ENCODE assay signal across 15 mouse cellular contexts in the genomic region with DNA sequence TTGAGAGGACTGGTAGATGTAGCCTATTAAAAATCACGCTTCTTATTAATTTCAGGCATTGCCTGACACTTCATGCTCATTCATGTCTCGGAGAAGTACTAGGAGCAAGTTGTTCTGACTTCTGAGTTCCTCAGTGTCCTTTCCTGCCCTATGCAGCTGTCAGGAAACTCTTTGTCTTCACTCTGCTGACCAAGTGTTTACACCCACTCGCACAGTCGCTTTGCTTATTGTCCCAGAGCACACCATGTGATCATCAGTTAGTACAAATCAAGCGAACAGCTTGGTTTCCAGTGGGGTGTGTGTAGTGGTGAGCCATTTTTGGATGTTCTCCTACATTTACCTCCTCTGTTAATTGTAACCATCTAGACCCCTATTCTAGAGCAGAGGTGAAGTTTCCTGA. TPM values are rescaled to one million over a fixed set of nuclear protein-coding genes. Genes with fewer than 3 reads are reported as not detected.
DNase-seq lines count a peak whose midpoint lies in the region; ATAC-seq and TF ChIP-seq lines count a peak whose summit lies in the region.
"Had no signal": no experiment of that assay in that cellular context is flagged by ENCODE, and none has a peak within 500 bp of the region (broad histone marks: within the 10 kb centered on the region; RNA-seq: fewer than 3 reads in every experiment).

No protein-coding gene starts in this region.

- ATAC-seq in heart, embryonic 12.5 days (ENCODE audit: insufficient number of reproducible peaks, low FRiP score), result no peak
- ATAC-seq in lung, embryonic 16.5 days (ENCODE audit: low read depth), result peak; percentile 59
- ATAC-seq in inflammation-experienced regulatory T-cells, adult 6 months, result peak; percentile 16

- no peaks in the 10 kb centered on the region for H3K27me3 ChIP-seq in heart, embryonic 12.5 days (replicated peaks)
- H3K27me3 ChIP-seq in lung, embryonic 16.5 days (ENCODE audit: control insufficient read depth, insufficient read depth, low read depth, low read length), result no peaks in the 10 kb centered on the region
- no peaks in the 10 kb centered on the region for H3K27me3 ChIP-seq in myocyte (ENCODE audit: control insufficient read depth, insufficient read depth, insufficient read length)
- H3K27me3 ChIP-seq: CH12.LX; hindbrain, embryonic 13.5 days; limb, embryonic 15.5 days had no signal

- TF ChIP-seq CTCF in lung, adult 2 months (IDR thresholded peaks at IDR 0.05; ENCODE audit: insufficient read depth, low read length), result no peak

- H3K4me1 ChIP-seq in heart, embryonic 12.5 days (replicated peaks), result peaks cover 21% of the 10 kb centered on the region
- peaks cover 8% of the 10 kb centered on the region; the same call in 1 of the 2 replicates for H3K4me1 ChIP-seq in lung, embryonic 16.5 days (replicated peaks; ENCODE audit: control insufficient read depth, insufficient read depth, low read length)
- peaks cover 7% of the 10 kb centered on the region for H3K4me1 ChIP-seq in lung, adult 2 months (ENCODE audit: control insufficient read depth, insufficient read depth, low read length)
- H3K4me1 ChIP-seq: hindbrain, embryonic 13.5 days had no signal

- peaks cover 4% of the 10 kb centered on the region; the same call in 1 of the 2 replicates for H3K36me3 ChIP-seq in heart, embryonic 12.5 days
- peaks cover 4% of the 10 kb centered on the region for H3K36me3 ChIP-seq in lung, embryonic 16.5 days (ENCODE audit: control insufficient read depth, insufficient read depth, low read length)
- peaks cover 21% of the 10 kb centered on the region for H3K36me3 ChIP-seq in myocyte (ENCODE audit: control insufficient read depth, insufficient read depth)
- H3K36me3 ChIP-seq: hindbrain, embryonic 13.5 days had no signal

- no peak for TF ChIP-seq POLR2A in lung, adult 2 months (IDR thresholded peaks at IDR 0.05; ENCODE audit: borderline replicate concordance, extremely low read depth, low read depth, low read length)
- TF ChIP-seq POLR2A in myocyte (IDR thresholded peaks at IDR 0.05; ENCODE audit: insufficient read length, low read depth), result no peak

- DNase-seq in heart, adult 9 months (ENCODE audit: low spot score in 2 of 2), result peak; percentile 43 to 70
- DNase-seq in lung, adult 2 months, result no peak
- no peak for DNase-seq in layer of hippocampus, postnatal 10 days (ENCODE audit: low spot score in 2 of 2)
- no peak for DNase-seq in frontal cortex, adult 2 months (ENCODE audit: extremely low spot score in 1 of 2, low spot score in 1 of 2)
- DNase-seq: cerebellum, adult 9-11 months; thymus, adult 18-20 months had no signal

- H3K79me2 ChIP-seq in myocyte (ENCODE audit: control insufficient read depth, insufficient read depth), result peaks cover 60% of the 10 kb centered on the region

- no peak overlapping the region for H3K4me2 ChIP-seq in heart, embryonic 12.5 days
- no peak overlapping the region for H3K4me2 ChIP-seq in lung, embryonic 16.5 days (ENCODE audit: low read depth, low read length)
- no peak overlapping the region for H3K4me2 ChIP-seq in myocyte (ENCODE audit: low read depth)
- H3K4me2 ChIP-seq: hindbrain, embryonic 13.5 days; limb, embryonic 15.5 days had no signal

- H3K27ac ChIP-seq in heart, embryonic 12.5 days (ENCODE audit: poor library complexity, severe bottlenecking), result no peak overlapping the region
- H3K27ac ChIP-seq in lung, embryonic 16.5 days (ENCODE audit: low read length), result no peak overlapping the region
- H3K27ac ChIP-seq: heart, embryonic 10.5 days; hindbrain, embryonic 13.5 days; kidney, postnatal 0 days; limb, embryonic 15.5 days had no signal

- no peak overlapping the region for H3K9ac ChIP-seq in heart, embryonic 12.5 days
- H3K9ac ChIP-seq in lung, embryonic 16.5 days (ENCODE audit: low read length), result no peak overlapping the region
- H3K9ac ChIP-seq: hindbrain, embryonic 13.5 days; limb, embryonic 15.5 days had no signal

- no peaks in the 10 kb centered on the region for H3K9me3 ChIP-seq in heart, embryonic 12.5 days (replicated peaks)
- H3K9me3 ChIP-seq in lung, embryonic 16.5 days (ENCODE audit: control insufficient read depth, low read length), result no peaks in the 10 kb centered on the region
- H3K9me3 ChIP-seq: heart, embryonic 10.5 days; hindbrain, embryonic 13.5 days; limb, embryonic 15.5 days had no signal

- no peak overlapping the region for H3K4me3 ChIP-seq in heart, embryonic 12.5 days
- no peak overlapping the region for H3K4me3 ChIP-seq in lung, embryonic 16.5 days (ENCODE audit: low read length)
- no peak overlapping the region for H3K4me3 ChIP-seq in lung, adult 2 months (replicated peaks; ENCODE audit: extremely low read depth, low read depth, low read length)
- H3K4me3 ChIP-seq in myocyte, result no peak overlapping the region
- H3K4me3 ChIP-seq: heart, embryonic 10.5 days; hindbrain, embryonic 13.5 days; limb, embryonic 15.5 days had no signal

- H3ac ChIP-seq in myocyte (ENCODE audit: control insufficient read depth, insufficient read length), result no peak overlapping the region

- 68% methylated on average over 5 of the region's 5 CpGs for WGBS in heart, embryonic 12.5 days
- WGBS in lung, embryonic 16.5 days, result 70% methylated on average over 5 of the region's 5 CpGs
- WGBS in lung, adult 2 months, result 39% methylated on average over 5 of the region's 5 CpGs

TF ChIP-seq in myocyte, 11 proteins besides CTCF, POLR2A, EP300 and RAD21:
- TF ChIP-seq TCF12 (IDR thresholded peaks at IDR 0.05; ENCODE audit: insufficient read depth, poor library complexity, severe bottlenecking) (no peak), USF1 (IDR thresholded peaks at IDR 0.05; ENCODE audit: low read depth) (peak; percentile 43), MYOD1 (IDR thresholded peaks at IDR 0.05; ENCODE audit: control insufficient read depth in 1 of 3, insufficient read length in 2 of 3, low read depth in 2 of 3) (peak in 2 of 3 experiments; percentile 36 to 50)

RNA-seq across cellular contexts. Expression of gene Mdfic, which starts 25.4 kb away (rescaled TPM):
- 7.0 and 7.8 TPM in 2 replicates for polyA plus RNA-seq in heart, embryonic 12.5 days (2016; fragmentation: Nextera tagmentation; extraction: Ambion mirVana)
- 8.4 and 9.4 TPM in 2 replicates for polyA plus RNA-seq in lung, embryonic 16.5 days (2015; fragmentation: Nextera tagmentation; extraction: Ambion mirVana)
- 23.8 and 23.9 TPM in 2 replicates for polyA plus RNA-seq in lung, adult 2 months (2012; rRNA removed)
- 10 to 100 TPM; 19.5 to 28.0 (median 21.3) TPM for polyA plus RNA-seq in inflammation-experienced regulatory T-cells, adult 6 months (2017; shearing (Covaris generic))
- polyA plus RNA-seq in myocyte (2012; fragmentation: generic; extraction: Trizol), result 26.9 TPM
- 1 to 10 TPM; 4.0 to 6.0 TPM for total RNA-seq in layer of hippocampus, postnatal 10 days (2021)
- polyA plus RNA-seq in frontal cortex, adult 2 months (2012; rRNA removed), result 3.4 and 3.6 TPM in 2 replicates

Comparison
In these comparisons a context has a peak if more than half of its experiments do, and no peak if none do; other contexts are left out.
1. DNase-seq: peak in heart, adult 9 months (2 of 2); none in lung, adult 2 months (single experiment), layer of hippocampus, postnatal 10 days (0 of 2) and frontal cortex, adult 2 months (0 of 2).